Mouse (Mus musculus) neural tube, embryonic 15.5 days (tissue): ENCODE measurements around the gene Cox17. TPM values are rescaled to one million over a fixed set of nuclear protein-coding genes. Genes with fewer than 3 reads are reported as not detected.

Experiments used
- ATAC-seq: fragments of 200-750 bp; cut with Nextera tagmentation; 2 replicates; pipeline ENCODE4 v1.8.0; 2017; ENCODE audit warnings: mild to moderate bottlenecking, moderate TSS enrichment, moderate library complexity; ENCODE audit not compliant: low FRiP score
- H3K27ac ChIP-seq: fragments of 300-500 bp; sonication (generic); replicated peaks from 2 replicates; pipeline ENCODE4 v1.5.1; 2015; ENCODE audit warnings: mild to moderate bottlenecking, inconsistent platforms
- H3K27me3 ChIP-seq: fragments of 300-500 bp; sonication (generic); replicated peaks from 2 replicates; pipeline ENCODE4 v1.6.1; 2015; ENCODE audit warnings: inconsistent platforms
- H3K36me3 ChIP-seq: fragments of 300-500 bp; sonication (generic); 2 replicates; pipeline ENCODE4 v1.6.1; 2015; ENCODE audit warnings: inconsistent platforms
- H3K4me1 ChIP-seq: fragments of 300-500 bp; sonication (generic); 2 replicates; pipeline ENCODE4 v1.6.1; 2015; ENCODE audit warnings: inconsistent platforms
- H3K4me2 ChIP-seq: fragments of 300-500 bp; sonication (generic); 2 replicates; pipeline ENCODE4 v1.6.1; 2015; ENCODE audit warnings: inconsistent platforms, mild to moderate bottlenecking, moderate library complexity
- H3K4me3 ChIP-seq: fragments of 300-500 bp; sonication (generic); replicated peaks from 2 replicates; pipeline ENCODE4 v1.5.1; 2015; ENCODE audit warnings: mild to moderate bottlenecking, inconsistent platforms
- H3K9ac ChIP-seq: fragments of 300-500 bp; sonication (generic); replicated peaks from 2 replicates; pipeline ENCODE4 v1.6.1; 2015; ENCODE audit warnings: mild to moderate bottlenecking, inconsistent platforms
- H3K9me3 ChIP-seq: fragments of 300-500 bp; sonication (generic); replicated peaks from 2 replicates; pipeline ENCODE4 v1.6.1; 2016; ENCODE audit warnings: inconsistent platforms
- WGBS: fragments of 180-500 bp; shearing (Covaris S2); methylation state at CpG from one replicate; pipeline ENCODE4 v1.1.7; 2015; ENCODE audit warnings: mixed read lengths; 5-methylcytosine and 5-hydroxymethylcytosine counted together
- polyA plus RNA-seq: library from polyadenylated mRNA; unstranded; fragments of >200 nt; fragmentation: Nextera tagmentation; extraction: Ambion mirVana; gene quantifications from 2 replicates; pipeline ENCODE4 v1.2.1, GENCODE M21; 2015

Gene Cox17
- polyA plus RNA-seq, 1 experiment from 2014 or later: 95.8 TPM

- no peaks in the 10 kb centered on the region for H3K27me3 ChIP-seq
- H3K9me3 ChIP-seq: no peaks in the 10 kb centered on the region
- H3K27ac ChIP-seq: no peak overlapping the region
- peaks cover 13% of the 10 kb centered on the region for H3K4me1 ChIP-seq
- no peak overlapping the region for H3K4me3 ChIP-seq
- WGBS: 85% methylated on average over 6 of the region's 6 CpGs
- no peak for ATAC-seq
- no peak overlapping the region for H3K9ac ChIP-seq
- peaks cover 27% of the 10 kb centered on the region for H3K36me3 ChIP-seq
- no peak overlapping the region for H3K4me2 ChIP-seq
These were observed 4.1 kb downstream of the Cox17 start for GRCm38 (mm10) chr16:38350939-38351338.

- WGBS: 79% methylated on average over 7 of the region's 7 CpGs
These were observed 5.2 kb downstream of the Cox17 start for GRCm38 (mm10) chr16:38352031-38352430.

GRCm38 (mm10) chr16:38352851-38353250 lies 6.1 kb downstream of the Cox17 start:
- Histone ChIP-seq H3K4me2 (no peak overlapping the region), H3K36me3 (peaks cover 28% of the 10 kb centered on the region), H3K9me3 (no peaks in the 10 kb centered on the region), H3K9ac (no peak overlapping the region), H3K27me3 (no peaks in the 10 kb centered on the region), H3K4me1 (peaks cover 5% of the 10 kb centered on the region), H3K4me3 (no peak overlapping the region), H3K27ac (no peak overlapping the region)
- ATAC-seq: no peak

More at GRCm38 (mm10) chr16:38352031-38352430, 5.2 kb downstream of the Cox17 start:
- Histone ChIP-seq H3K9ac (no peak overlapping the region), H3K4me2 (no peak overlapping the region), H3K36me3 (peaks cover 28% of the 10 kb centered on the region), H3K4me3 (no peak overlapping the region), H3K4me1 (peaks cover 10% of the 10 kb centered on the region), H3K9me3 (no peaks in the 10 kb centered on the region), H3K27me3 (no peaks in the 10 kb centered on the region), H3K27ac (no peak overlapping the region)
- no peak for ATAC-seq

- Histone ChIP-seq H3K4me3 (no peak overlapping the region), H3K9me3 (no peaks in the 10 kb centered on the region), H3K9ac (no peak overlapping the region), H3K4me2 (no peak overlapping the region), H3K36me3 (peaks cover 28% of the 10 kb centered on the region), H3K4me1 (no peaks in the 10 kb centered on the region), H3K27me3 (no peaks in the 10 kb centered on the region), H3K27ac (no peak overlapping the region)
- 98% methylated on average over 2 of the region's 2 CpGs for WGBS
- ATAC-seq: no peak
These were observed 6.9 kb downstream of the Cox17 start for GRCm38 (mm10) chr16:38353642-38354041.

- peaks cover 25% of the 10 kb centered on the region for H3K36me3 ChIP-seq
- 90% methylated on average over 5 of the region's 5 CpGs for WGBS
- H3K9me3 ChIP-seq: no peaks in the 10 kb centered on the region
- H3K4me1 ChIP-seq: no peaks in the 10 kb centered on the region
- no peaks in the 10 kb centered on the region for H3K27me3 ChIP-seq
- H3K27ac ChIP-seq: no peak overlapping the region
- no peak for ATAC-seq
- H3K4me2 ChIP-seq: no peak overlapping the region
- H3K4me3 ChIP-seq: no peak overlapping the region
- no peak overlapping the region for H3K9ac ChIP-seq
These were observed 7.6 kb downstream of the Cox17 start for GRCm38 (mm10) chr16:38354185-38354913.

- H3K27me3 ChIP-seq: no peaks in the 10 kb centered on the region
- H3K4me3 ChIP-seq: no peak overlapping the region
- ATAC-seq: no peak
- 91% methylated on average over 6 of the region's 6 CpGs for WGBS
- no peak overlapping the region for H3K9ac ChIP-seq
- no peak overlapping the region for H3K27ac ChIP-seq
- no peaks in the 10 kb centered on the region for H3K9me3 ChIP-seq
- no peak overlapping the region for H3K4me2 ChIP-seq
- peaks cover 2% of the 10 kb centered on the region; the same call in 1 of the 2 replicates for H3K36me3 ChIP-seq
- H3K4me1 ChIP-seq: no peaks in the 10 kb centered on the region
These were observed 11.5 kb downstream of the Cox17 start for GRCm38 (mm10) chr16:38358256-38358812.

- Histone ChIP-seq H3K36me3 (peaks cover 2% of the 10 kb centered on the region; the same call in 1 of the 2 replicates), H3K27me3 (no peaks in the 10 kb centered on the region), H3K4me2 (no peak overlapping the region), H3K27ac (no peak overlapping the region), H3K4me1 (no peaks in the 10 kb centered on the region), H3K9me3 (no peaks in the 10 kb centered on the region), H3K9ac (no peak overlapping the region), H3K4me3 (no peak overlapping the region)
- WGBS: 98% methylated on average over 2 of the region's 2 CpGs
- no peak for ATAC-seq
These were observed 12.4 kb downstream of the Cox17 start for GRCm38 (mm10) chr16:38359241-38359640.

GRCm38 (mm10) chr16:38359857-38360256 lies 13.1 kb downstream of the Cox17 start:
- no peak for ATAC-seq
- Histone ChIP-seq H3K4me2 (no peak overlapping the region), H3K4me3 (no peak overlapping the region), H3K9ac (no peak overlapping the region), H3K9me3 (no peaks in the 10 kb centered on the region), H3K27ac (no peak overlapping the region), H3K4me1 (no peaks in the 10 kb centered on the region), H3K27me3 (no peaks in the 10 kb centered on the region), H3K36me3 (peaks cover 2% of the 10 kb centered on the region; the same call in 1 of the 2 replicates)
- 83% methylated on average over 3 of the region's 3 CpGs for WGBS

GRCm38 (mm10) chr16:38360317-38360716 lies 13.5 kb downstream of the Cox17 start:
- Histone ChIP-seq H3K4me3 (no peak overlapping the region), H3K36me3 (peaks cover 2% of the 10 kb centered on the region; the same call in 1 of the 2 replicates), H3K27me3 (no peaks in the 10 kb centered on the region), H3K9ac (no peak overlapping the region), H3K4me2 (no peak overlapping the region), H3K9me3 (no peaks in the 10 kb centered on the region), H3K4me1 (no peaks in the 10 kb centered on the region), H3K27ac (no peak overlapping the region)
- WGBS: 23% methylated on average over 2 of the region's 2 CpGs
- no peak for ATAC-seq

- no peak within 1 kb of the TSS for H3K4me3 ChIP-seq
- no peaks in the 10 kb centered on the region for H3K27me3 ChIP-seq
- H3K36me3 ChIP-seq: no peaks in the 10 kb centered on the region
- no peak for ATAC-seq
- no peak within 1 kb of the TSS for H3K9ac ChIP-seq
- H3K9me3 ChIP-seq: no peaks in the 10 kb centered on the region
- 76% methylated on average over 10 of the region's 10 CpGs for WGBS
- no peak within 1 kb of the TSS for H3K27ac ChIP-seq
- H3K4me2 ChIP-seq: no peak within 1 kb of the TSS
- H3K4me1 ChIP-seq: no peaks in the 10 kb centered on the region
These were observed 15.1 kb downstream of the Cox17 start, which contains the start of gene Popdc2 for GRCm38 (mm10) chr16:38361933-38362332. Gene Popdc2, plus strand, starts transcription at chr16:38362209.

- no peak for ATAC-seq
- Histone ChIP-seq H3K4me1 (no peaks in the 10 kb centered on the region), H3K36me3 (no peaks in the 10 kb centered on the region), H3K27ac (no peak overlapping the region), H3K9ac (no peak overlapping the region), H3K4me2 (no peak overlapping the region), H3K9me3 (no peaks in the 10 kb centered on the region), H3K27me3 (no peaks in the 10 kb centered on the region), H3K4me3 (no peak overlapping the region)
- WGBS: 79% methylated on average over 20 of the region's 20 CpGs
These were observed 15.9 kb downstream of the Cox17 start for GRCm38 (mm10) chr16:38362493-38363255.

- no peak overlapping the region for H3K27ac ChIP-seq
- no peak overlapping the region for H3K9ac ChIP-seq
- H3K4me1 ChIP-seq: no peaks in the 10 kb centered on the region
- no peaks in the 10 kb centered on the region for H3K27me3 ChIP-seq
- no peaks in the 10 kb centered on the region for H3K9me3 ChIP-seq
- H3K4me2 ChIP-seq: no peak overlapping the region
- 88% methylated on average over 3 of the region's 3 CpGs for WGBS
- no peak for ATAC-seq
- H3K36me3 ChIP-seq: no peaks in the 10 kb centered on the region
- H3K4me3 ChIP-seq: no peak overlapping the region
These were observed 16.4 kb downstream of the Cox17 start for GRCm38 (mm10) chr16:38363256-38363595.
